Mouse (Mus musculus) neutrophil, adult 5-6 weeks (primary cell): Measurements from ENCODE around the gene Slc27a1. TPM values are rescaled to one million over a fixed set of nuclear protein-coding genes. Genes with fewer than 3 reads are reported as not detected.
"Not testable (repeated sequence)": the region's sequence is repeated elsewhere in the genome, so short reads cannot be mapped to it uniquely, and the experiment has no call there.

Source experiments
- ATAC-seq: fragments of 151-379, 151-347 bp; 2 replicates; pipeline ENCODE4 v1.8.0; 2017; ENCODE audit warnings: mild to moderate bottlenecking, moderate TSS enrichment; ENCODE audit not compliant: insufficient number of reproducible peaks, poor library complexity, low FRiP score, severe bottlenecking; ENCODE audit errors: extremely low read depth
- total RNA-seq: library from RNA; stranded (forward); fragments of 200-1000 nt; gene quantifications from 2 replicates; pipeline ENCODE4 v1.2.3, GENCODE M21; 2017

Slc27a1 gene
- total RNA-seq, result 3.4 and 5.7 TPM in 2 replicates

DNA sequence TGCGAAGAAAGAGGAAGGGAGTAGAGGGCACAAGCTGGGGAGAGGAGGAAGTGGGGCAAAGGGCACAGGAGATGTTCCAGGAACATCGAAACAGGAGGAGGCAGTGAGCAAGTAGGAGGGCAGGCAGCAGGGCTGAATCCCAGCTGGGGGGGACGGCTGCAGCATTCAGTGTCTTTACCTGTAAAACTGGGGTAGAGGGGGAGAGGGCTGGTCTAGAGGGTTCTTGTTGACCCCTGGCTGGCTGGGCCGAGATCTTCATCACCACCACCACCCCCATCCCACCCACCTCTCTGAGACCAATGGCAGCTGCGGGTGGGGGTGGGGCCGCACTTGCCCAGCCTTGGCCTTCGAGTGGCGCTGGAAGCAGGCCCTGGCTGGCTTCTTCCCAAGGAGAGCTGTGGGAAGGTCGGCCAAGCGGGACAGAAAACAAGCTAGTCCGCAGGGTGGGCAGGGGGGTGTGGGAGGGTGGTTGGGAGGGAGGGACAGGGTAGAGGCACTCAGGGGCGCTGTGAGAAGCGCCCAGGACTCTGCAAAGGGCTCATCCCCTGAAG lies at the start of gene Slc27a1:
Slc27a1 (plus strand) TSS at position 496 of the 551 bp plus-strand sequence.
- no peak for ATAC-seq

GRCm38 (mm10) chr8:71519037-71519825 lies 49.5 kb upstream of the Slc27a1 start:
- ATAC-seq, result not testable (repeated sequence)

GRCm38 (mm10) chr8:71521634-71522033 lies 47.0 kb upstream of the Slc27a1 start:
- ATAC-seq, result peak; percentile 80

DNA sequence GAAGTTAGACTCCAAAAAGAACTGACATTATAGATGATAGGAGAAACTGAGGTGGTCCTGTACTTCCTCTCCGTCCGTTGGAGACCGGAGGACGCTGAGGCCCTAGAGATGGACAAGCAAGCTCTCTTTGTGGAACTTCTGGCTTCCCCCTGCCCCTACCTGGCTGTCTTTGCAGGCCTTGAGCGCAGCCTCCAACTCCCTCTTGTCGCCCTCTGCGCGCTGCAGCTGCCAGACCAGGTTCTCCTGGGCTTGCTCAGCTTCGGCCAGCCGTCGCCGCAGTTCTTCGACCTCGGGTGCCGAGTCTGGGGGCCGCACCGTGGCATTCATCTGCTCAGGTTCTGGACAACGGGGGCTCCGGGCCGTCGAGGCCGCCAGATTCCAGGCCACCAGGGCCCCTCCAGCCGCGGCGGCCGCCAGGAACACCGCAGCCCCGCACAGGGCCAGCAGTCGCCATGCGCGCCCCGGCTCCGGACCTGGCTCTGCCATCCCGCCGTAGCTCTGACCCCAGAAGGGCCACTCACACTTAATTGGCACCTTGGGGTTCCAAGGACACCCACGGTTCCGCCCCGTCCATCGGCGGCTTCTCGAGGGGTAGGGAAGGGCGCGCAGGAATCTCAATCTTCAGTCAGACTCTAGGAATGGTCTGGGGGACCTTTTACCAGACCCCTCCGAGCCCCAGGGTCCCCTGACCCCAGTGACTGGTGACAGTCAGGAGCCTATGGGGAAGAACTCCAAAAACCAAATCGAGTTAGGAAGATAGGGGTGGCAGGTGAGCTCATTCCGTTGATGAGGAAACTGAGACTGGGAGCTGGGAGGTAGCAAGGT lies 43.2 kb upstream of the Slc27a1 start, which contains the start of gene Ccdc194:
Ccdc194 (minus strand) TSS at position 486 of the 825 bp plus-strand sequence.
- no peak for ATAC-seq

DNA sequence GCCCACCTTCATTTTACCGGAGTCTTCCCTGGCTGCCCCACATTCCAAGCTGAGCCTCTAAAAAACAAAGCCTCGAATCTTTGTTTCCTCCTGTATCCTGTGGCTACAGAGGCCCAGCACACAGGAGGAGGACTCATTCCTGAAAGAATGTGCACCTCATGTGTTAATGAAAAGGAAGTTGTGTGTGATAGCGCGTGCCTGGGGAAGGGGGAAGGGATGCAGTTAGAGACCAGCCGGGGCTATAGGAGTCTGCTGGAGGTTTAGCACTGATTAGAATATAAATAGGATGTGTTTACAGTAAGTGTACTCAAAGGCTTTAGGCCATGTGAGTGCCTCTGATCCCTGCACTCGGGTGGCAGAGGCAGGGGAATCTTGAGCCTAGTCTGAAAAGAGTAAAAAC lies 42.4 kb upstream of the Slc27a1 start:
- no peak for ATAC-seq

DNA sequence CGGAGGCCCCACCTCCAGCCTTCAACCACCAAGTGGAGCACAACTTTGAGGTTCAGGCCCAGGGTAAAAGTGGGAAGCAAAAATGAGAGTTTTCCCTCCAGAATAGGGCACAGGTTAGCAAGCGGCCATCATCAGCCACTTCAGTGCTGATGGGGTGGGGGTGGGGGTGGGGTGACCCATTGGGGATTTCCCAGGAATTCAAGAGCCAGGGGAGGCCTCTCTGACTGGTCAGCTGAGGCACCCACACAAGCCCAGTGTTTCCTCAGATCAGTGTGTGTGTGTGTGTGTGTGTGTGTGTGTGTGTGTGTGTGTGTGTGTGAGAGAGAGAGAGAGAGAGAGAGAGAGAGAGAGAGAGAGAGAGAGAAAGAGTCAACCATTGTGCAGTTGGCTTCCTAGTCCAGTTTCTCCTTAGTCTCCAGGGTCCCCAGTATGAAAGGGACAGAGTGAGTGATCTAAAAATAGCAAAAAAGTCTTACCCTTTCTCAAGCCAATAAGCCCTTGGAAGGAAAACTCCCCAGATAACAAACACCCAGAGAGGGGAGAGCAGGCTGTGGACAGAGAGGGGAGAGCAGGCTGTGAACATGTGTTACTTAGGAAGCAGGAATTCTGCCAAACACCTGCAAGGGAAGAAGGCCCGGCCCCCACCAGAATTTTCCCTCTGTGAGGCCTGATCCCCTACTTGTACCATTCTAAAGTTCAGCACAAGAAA lies 41.4 kb upstream of the Slc27a1 start:
- ATAC-seq, result no peak

DNA sequence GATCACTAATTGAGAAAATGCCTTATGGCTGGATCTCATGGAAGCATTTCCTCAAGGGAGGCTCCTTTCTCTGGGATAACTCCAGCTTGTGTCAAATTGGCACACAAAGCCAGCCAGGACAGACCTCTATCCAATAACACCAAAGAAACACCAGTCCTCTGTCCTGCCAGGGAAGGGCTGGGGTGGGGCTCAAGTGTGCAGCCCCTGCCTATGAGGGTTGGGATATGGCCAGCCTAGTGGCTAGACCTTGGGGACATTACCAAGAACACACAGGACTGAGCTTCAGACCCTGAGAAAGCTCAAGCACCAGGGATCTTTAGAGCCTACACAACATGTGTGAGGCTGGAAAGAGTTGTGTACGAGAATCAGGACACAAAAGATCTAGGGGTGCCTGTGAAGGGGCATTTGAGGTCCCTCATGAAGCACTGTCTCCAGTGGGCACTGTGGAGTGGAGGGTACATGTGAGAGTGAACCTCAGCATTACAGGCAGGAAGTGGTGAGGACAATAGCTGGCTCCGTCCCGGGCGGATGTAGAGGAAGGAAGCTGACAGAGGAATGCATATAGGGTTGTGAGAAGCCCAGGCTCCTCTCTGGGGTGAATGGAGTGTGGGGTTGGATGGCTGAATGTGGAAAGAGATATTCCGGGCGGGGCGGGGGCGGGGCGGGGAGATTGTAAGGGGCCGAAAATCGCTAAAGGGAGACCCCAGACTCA lies 40.2 kb upstream of the Slc27a1 start:
- ATAC-seq, result peak; percentile 48; the same call in 1 of the 2 replicates

DNA sequence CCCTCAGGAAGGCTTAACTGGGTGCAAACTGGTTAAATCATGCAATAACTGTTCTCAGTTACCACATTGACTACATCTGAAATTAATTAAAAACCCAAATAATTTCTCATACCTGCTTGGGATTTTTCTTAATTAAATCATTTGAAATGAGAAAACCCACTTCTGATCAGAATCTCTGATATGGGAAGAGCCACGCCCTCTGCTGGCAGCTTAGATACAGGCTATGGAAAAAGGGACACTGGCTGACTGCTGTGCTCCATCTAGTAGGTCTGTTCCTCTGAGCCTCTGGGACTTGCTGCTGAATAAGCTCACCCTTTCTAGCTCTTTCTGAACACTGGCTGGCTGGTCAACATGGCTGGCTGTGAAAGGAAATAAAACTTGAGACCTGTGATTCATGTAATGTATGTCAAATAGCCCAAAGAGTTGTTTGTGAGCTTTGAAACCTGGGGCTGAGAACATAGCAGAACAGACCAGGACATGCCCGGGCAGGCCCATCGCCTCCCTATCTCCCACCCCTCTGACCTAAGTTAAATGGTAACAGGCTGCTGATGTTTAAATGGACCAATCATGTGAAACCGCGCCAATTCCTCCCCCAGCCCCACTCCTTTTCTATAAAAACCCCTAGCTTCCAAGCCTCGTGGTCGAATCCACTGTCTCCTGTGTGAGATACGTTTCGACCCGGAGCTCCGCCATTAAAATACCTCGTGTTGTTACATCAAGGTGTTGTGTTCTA lies 37.8 kb upstream of the Slc27a1 start:
- not testable (repeated sequence) for ATAC-seq

GRCm38 (mm10) chr8:71534263-71534810 lies 34.3 kb upstream of the Slc27a1 start:
- ATAC-seq, result no peak

DNA sequence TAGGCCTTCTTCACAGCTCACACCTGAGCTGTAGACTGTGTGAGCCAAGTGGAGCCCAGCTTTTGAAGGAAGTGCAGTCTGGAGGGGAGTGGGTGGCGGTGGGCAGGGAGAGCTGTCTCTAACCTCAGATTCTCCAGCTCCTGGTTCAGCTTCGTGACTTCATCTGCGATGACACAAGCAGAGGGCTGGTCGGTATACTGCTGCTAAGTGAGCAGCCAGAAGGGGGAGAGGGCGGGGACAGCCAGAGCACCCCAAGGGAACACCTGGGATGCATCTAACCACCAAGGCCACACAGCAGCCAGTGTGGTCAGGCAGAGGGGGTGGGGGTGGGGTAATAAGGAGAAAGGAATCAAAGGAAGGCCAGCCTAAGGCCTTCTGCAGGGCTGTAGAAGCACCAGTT lies 33.0 kb upstream of the Slc27a1 start:
- ATAC-seq, result no peak

DNA sequence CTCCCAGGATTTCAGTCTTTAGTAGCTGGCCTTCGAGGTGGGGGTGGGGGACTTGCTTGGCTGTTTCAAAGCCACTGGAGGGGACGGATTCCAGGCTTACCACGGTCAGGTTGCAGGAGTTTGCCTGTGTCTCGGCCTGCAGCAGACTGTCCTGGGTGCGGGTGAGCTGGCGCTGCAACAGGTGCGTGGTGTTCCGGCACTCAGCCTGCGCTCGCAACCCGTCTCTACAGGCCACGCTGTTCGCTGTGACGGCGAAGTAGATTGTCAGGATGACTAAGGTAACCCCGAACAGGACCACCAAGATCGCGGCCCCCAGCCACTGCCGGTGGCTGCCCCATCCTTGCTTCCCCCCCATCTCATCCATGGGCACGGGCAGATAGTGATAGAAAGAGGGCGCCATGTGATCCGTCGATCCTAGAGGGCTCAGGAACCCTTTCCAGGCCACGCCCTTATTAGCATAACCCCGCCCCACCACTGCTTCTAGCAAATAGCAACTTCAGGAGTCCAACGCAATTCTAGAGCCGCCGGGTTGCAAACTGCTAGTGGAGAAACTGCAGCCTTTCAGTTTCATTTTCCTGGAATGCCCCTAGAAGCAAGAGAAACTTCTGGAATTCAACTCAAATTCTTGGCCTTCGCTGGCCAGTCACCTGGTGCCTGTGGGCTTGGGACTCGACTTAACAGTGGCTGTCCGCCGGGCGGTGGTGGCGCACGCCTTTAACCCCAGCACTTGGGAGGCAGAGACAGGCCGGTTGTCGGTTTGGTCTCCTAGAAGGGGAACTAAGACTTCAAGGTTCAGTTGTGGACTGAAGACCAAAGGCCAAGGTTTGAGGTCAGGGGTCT lies 31.4 kb upstream of the Slc27a1 start, which contains the start of gene Bst2:
Bst2 (minus strand) TSS at position 429 of the 840 bp plus-strand sequence.
- ATAC-seq, result peak; percentile 87

- ATAC-seq, result peak; percentile 98
These were observed 25.9 kb upstream of the Slc27a1 start, which contains the start of gene Mvb12a for GRCm38 (mm10) chr8:71542632-71543343. Mvb12a (plus strand) TSS chr8:71542922.

DNA sequence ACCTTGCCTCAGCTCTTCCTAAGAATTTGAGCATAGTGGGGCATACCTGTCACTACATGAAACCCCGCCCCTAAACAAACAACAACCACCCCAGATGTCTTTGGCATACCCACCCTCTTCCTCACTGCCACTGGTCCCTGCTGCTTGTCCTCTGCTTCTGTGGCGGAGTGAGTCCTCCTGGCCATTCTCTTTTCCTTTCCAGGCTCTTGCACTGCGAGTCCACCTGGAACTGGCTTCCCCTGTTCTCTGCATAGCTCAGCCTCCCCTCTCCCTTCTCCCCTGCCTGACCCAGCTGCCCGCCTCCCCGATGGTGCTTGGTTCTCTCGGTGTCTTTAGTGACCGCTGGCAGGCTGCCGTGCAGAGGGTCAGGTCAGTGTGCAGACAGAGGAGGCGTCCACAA lies 24.9 kb upstream of the Slc27a1 start:
- ATAC-seq, result no peak

DNA sequence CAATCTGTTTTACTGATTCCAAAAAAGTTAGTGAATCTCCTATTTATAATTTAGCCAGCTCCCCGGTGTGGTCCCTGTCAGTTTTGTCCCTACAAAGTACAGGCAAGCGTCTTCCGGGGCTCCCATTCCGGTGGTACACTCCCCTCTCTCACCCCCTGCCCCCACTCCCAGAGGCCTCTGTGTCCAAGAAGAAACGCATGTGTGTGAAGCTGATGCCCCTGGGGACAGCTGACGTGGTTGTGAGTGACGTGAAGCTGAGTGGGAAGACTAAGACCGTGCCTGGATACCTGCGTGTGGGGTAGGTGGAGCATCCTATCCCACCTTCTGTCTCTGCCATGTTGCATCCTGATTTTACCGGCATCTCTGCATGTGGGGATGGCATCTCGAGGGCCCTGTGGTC lies 23.6 kb upstream of the Slc27a1 start:
- ATAC-seq, result no peak

- ATAC-seq, result no peak
These were observed 21.1 kb upstream of the Slc27a1 start for GRCm38 (mm10) chr8:71547590-71547989.

- ATAC-seq, result no peak
These were observed 17.9 kb upstream of the Slc27a1 start for GRCm38 (mm10) chr8:71550754-71551153.
